Mouse (Mus musculus) adrenal gland, adult 18-20 months (tissue): ENCODE results near the gene Smim7. TPM values are rescaled to one million over a fixed set of nuclear protein-coding genes. Genes with fewer than 3 reads are reported as not detected.

Source experiments
- DNase-seq, 2 experiments: peaks; one replicate each; pipeline ENCODE4 v3.0.0; 2021 to 2022; ENCODE audit warnings: low spot score in 2 of 2
- microRNA-seq, 2 experiments: library from miRNA; unstranded; fragments of <30 nt; microRNA quantifications; one replicate each; pipeline ENCODE4 v1.2.0; 2021; ENCODE audit warnings: borderline number of aligned reads in 2 of 2
- total RNA-seq, 2 experiments: library from RNA; stranded (reverse); gene quantifications; 1 replicate in 1 of 2; 2 replicates in 1 of 2; pipeline ENCODE4 v1.2.3; 2021

Gene Smim7
- total RNA-seq, 2 experiments from 2014 or later: 101 to 120 TPM

- DNase-seq: peak; percentile 93 to 95
Measured at GRCm38 (mm10) chr8:72547802-72548643, 22.9 kb downstream of the Smim7 start, which contains the start of gene Med26. TSS of gene Med26 (minus strand) at chr8:72548270.

- DNase-seq: peak in 1 of 2 experiments; percentile 31
Measured at GRCm38 (mm10) chr8:72547122-72547801, 23.6 kb downstream of the Smim7 start.

- DNase-seq: no peak
Measured at GRCm38 (mm10) chr8:72539234-72539633, 31.7 kb downstream of the Smim7 start.

GRCm38 (mm10) chr8:72534888-72535287 lies 36.0 kb downstream of the Smim7 start:
- no peak for DNase-seq

- no peak for DNase-seq
Measured at GRCm38 (mm10) chr8:72532103-72532502, 38.8 kb downstream of the Smim7 start.

- DNase-seq: no peak
Measured at GRCm38 (mm10) chr8:72521888-72522287, 49.0 kb downstream of the Smim7 start.

- no peak for DNase-seq
Measured at GRCm38 (mm10) chr8:72517421-72517988, 53.4 kb downstream of the Smim7 start.

Small RNA genes lying within 50 kb of the gene (microRNA-seq; reads per million reads assigned to microRNA genes)
- gene Gm28019: 0 reads per million in 2 experiments

Other genes with a start within 250 kb of the Smim7 start
- 10 to 100 TPM; 48.5 to 54.1 TPM for gene Eps15l1, start 149.6 kb downstream of the Smim7 start, total RNA-seq
- 1 to 10 TPM; 3.9 to 5.3 TPM for gene Calr3, start 127.2 kb downstream of the Smim7 start, total RNA-seq
- gene 1700030K09Rik, start 127.2 kb downstream of the Smim7 start, total RNA-seq: 10 to 100 TPM in 1 of 2 experiments, 1 to 10 TPM in 1; 6.6 to 10.5 TPM
- gene Cherp, start 95.9 kb downstream of the Smim7 start, total RNA-seq: 10 to 100 TPM; 61.8 to 62.5 TPM
- gene Slc35e1, start 78.5 kb downstream of the Smim7 start, total RNA-seq: 10 to 100 TPM; 39.9 to 41.5 TPM
- gene Med26, start 22.8 kb downstream of the Smim7 start, total RNA-seq: 10 to 100 TPM in 1 of 2 experiments, 1 to 10 TPM in 1; 9.2 to 10.3 TPM
- 1 to 10 TPM; 7.6 to 7.8 TPM for gene Tmem38a, start 967 bp upstream of the Smim7 start, total RNA-seq
- under 1 TPM; 0.26 to 0.50 TPM for gene Nwd1, start 75.6 kb upstream of the Smim7 start, total RNA-seq
- 100 to 1,000 TPM; 121 to 288 TPM for gene Sin3b, start 152.2 kb upstream of the Smim7 start, total RNA-seq
- under 1 TPM; 0.67 to 0.99 TPM for gene F2rl3, start 190.8 kb upstream of the Smim7 start, total RNA-seq